Mouse (Mus musculus) adrenal gland, postnatal 4 days (tissue): ENCODE measurements around the gene Glis3. TPM values are rescaled to one million over a fixed set of nuclear protein-coding genes. Genes with fewer than 3 reads are reported as not detected.

Source experiments
- DNase-seq, 2 experiments: peaks; one replicate each; pipeline ENCODE4 v3.0.0; 2021 to 2022; ENCODE audit warnings: low spot score in 2 of 2, mixed read lengths in 2 of 2
- total RNA-seq, 2 experiments: library from RNA; stranded (reverse); gene quantifications; 2 replicates each; pipeline ENCODE4 v1.2.3; 2021

The Glis3 gene
- total RNA-seq, 2 experiments from 2014 or later: 10.6 to 19.0 TPM

GRCm38 (mm10) chr19:28266850-28267249 is 413.0 kb downstream of the Glis3 start:
- DNase-seq: no peak

GRCm38 (mm10) chr19:28265776-28266175 is 414.1 kb downstream of the Glis3 start:
- no peak for DNase-seq

GRCm38 (mm10) chr19:28258907-28259675 is 420.8 kb downstream of the Glis3 start:
- no peak for DNase-seq

- DNase-seq: no peak
These were observed 421.4 kb downstream of the Glis3 start for GRCm38 (mm10) chr19:28258480-28258879.

- no peak for DNase-seq
These were observed 432.5 kb downstream of the Glis3 start for GRCm38 (mm10) chr19:28247345-28247744.

- DNase-seq: no peak
These were observed 433.7 kb downstream of the Glis3 start for GRCm38 (mm10) chr19:28246186-28246585.

- no peak for DNase-seq
These were observed 441.8 kb downstream of the Glis3 start for GRCm38 (mm10) chr19:28238073-28238472.

- DNase-seq: no peak
These were observed 442.3 kb downstream of the Glis3 start for GRCm38 (mm10) chr19:28237621-28238020.

GRCm38 (mm10) chr19:28235571-28235970 is 444.3 kb downstream of the Glis3 start:
- no peak for DNase-seq

GRCm38 (mm10) chr19:28235096-28235495 is 444.8 kb downstream of the Glis3 start:
- no peak for DNase-seq

- no peak for DNase-seq
These were observed 445.2 kb downstream of the Glis3 start for GRCm38 (mm10) chr19:28234676-28235075.

GRCm38 (mm10) chr19:28231511-28231910 is 448.4 kb downstream of the Glis3 start:
- DNase-seq: no peak

- no peak for DNase-seq
These were observed 452.4 kb downstream of the Glis3 start for GRCm38 (mm10) chr19:28227526-28227925.

GRCm38 (mm10) chr19:28225651-28226050 is 454.2 kb downstream of the Glis3 start:
- DNase-seq: no peak

- DNase-seq: no peak
These were observed 468.2 kb downstream of the Glis3 start for GRCm38 (mm10) chr19:28211630-28212029.

Other genes with a start within 250 kb of the Glis3 start
- gene Slc1a1, start 155.0 kb upstream of the Glis3 start, total RNA-seq: 1 to 10 TPM in 1 of 2 experiments, under 1 TPM in 1; 0.90 to 5.9 TPM